Mouse (Mus musculus) heart, embryonic 14.5 days (tissue): ENCODE data around the gene Dnaja1. TPM values are rescaled to one million over a fixed set of nuclear protein-coding genes. Genes with fewer than 3 reads are reported as not detected.

Experiments
- ATAC-seq: fragments of 200-750 bp; cut with Nextera tagmentation; 2 replicates; pipeline ENCODE4 v1.8.0; 2017; ENCODE audit warnings: low read depth, moderate TSS enrichment; ENCODE audit not compliant: insufficient number of reproducible peaks, insufficient read depth, low FRiP score
- H3K27ac ChIP-seq, 2 experiments: fragments of 200-500 bp in 1 of 2; fragments of 300-500 bp in 1 of 2; sonication (generic) in 1 of 2; replicated peaks in 1 of 2; 2 replicates each; pipeline ENCODE4 v1.5.1; 2012 to 2014; ENCODE audit warnings: low read depth in 2 of 2, low read length in 2 of 2, control low read depth in 1 of 2, mild to moderate bottlenecking in 1 of 2, mixed read lengths in 1 of 2; ENCODE audit not compliant: control insufficient read depth in 1 of 2, insufficient read depth in 1 of 2
- H3K27me3 ChIP-seq: fragments of 300-500 bp; sonication (generic); 2 replicates; pipeline ENCODE4 v1.6.1; 2014; ENCODE audit warnings: mild to moderate bottlenecking, low read length, control low read depth; ENCODE audit not compliant: control insufficient read depth, insufficient read depth
- H3K36me3 ChIP-seq: fragments of 300-500 bp; sonication (generic); 2 replicates; pipeline ENCODE4 v1.6.1; 2014; ENCODE audit warnings: mild to moderate bottlenecking, control low read depth, low read length, mixed read lengths; ENCODE audit not compliant: control insufficient read depth, insufficient read depth
- H3K4me1 ChIP-seq, 2 experiments: fragments of 200-500 bp in 1 of 2; fragments of 300-500 bp in 1 of 2; sonication (generic) in 1 of 2; 2 replicates each; pipeline ENCODE4 v1.6.1; 2012 to 2014; ENCODE audit warnings: low read length in 2 of 2, control low read depth in 1 of 2, mixed read lengths in 1 of 2; ENCODE audit not compliant: control insufficient read depth in 2 of 2, insufficient read depth in 2 of 2
- H3K4me2 ChIP-seq: fragments of 300-500 bp; sonication (generic); 2 replicates; pipeline ENCODE4 v1.6.1; 2014; ENCODE audit warnings: mild to moderate bottlenecking, low read length
- H3K4me3 ChIP-seq, 2 experiments: fragments of 200-500 bp in 1 of 2; fragments of 300-500 bp in 1 of 2; sonication (generic) in 1 of 2; 2 replicates each; pipeline ENCODE4 v1.5.1; 2012 to 2014; ENCODE audit warnings: low read length in 2 of 2, mild to moderate bottlenecking in 2 of 2, control low read depth in 1 of 2, low read depth in 1 of 2, moderate library complexity in 1 of 2; ENCODE audit not compliant: control insufficient read depth in 1 of 2, insufficient read depth in 1 of 2
- H3K9ac ChIP-seq: fragments of 300-500 bp; sonication (generic); 2 replicates; pipeline ENCODE4 v1.6.1; 2014; ENCODE audit warnings: mild to moderate bottlenecking, low read length
- H3K9me3 ChIP-seq: fragments of 300-500 bp; sonication (generic); 2 replicates; pipeline ENCODE4 v1.6.1; 2016; ENCODE audit warnings: low read length, control low read depth; ENCODE audit not compliant: control insufficient read depth
- WGBS: fragments of 180-500 bp; shearing (Covaris S2); extraction: QIAGEN DNeasy Blood & Tissue Kit; methylation state at CpG from one replicate; pipeline ENCODE4 v1.1.7; 2014; 5-methylcytosine and 5-hydroxymethylcytosine counted together
- polyA plus RNA-seq: library from polyadenylated mRNA; unstranded; fragments of >200 nt; fragmentation: Nextera tagmentation; extraction: Ambion mirVana; gene quantifications from 2 replicates; pipeline ENCODE4 v1.2.1, GENCODE M21; 2014

Dnaja1 gene
- 218 and 239 TPM in 2 replicates for polyA plus RNA-seq

DNA sequence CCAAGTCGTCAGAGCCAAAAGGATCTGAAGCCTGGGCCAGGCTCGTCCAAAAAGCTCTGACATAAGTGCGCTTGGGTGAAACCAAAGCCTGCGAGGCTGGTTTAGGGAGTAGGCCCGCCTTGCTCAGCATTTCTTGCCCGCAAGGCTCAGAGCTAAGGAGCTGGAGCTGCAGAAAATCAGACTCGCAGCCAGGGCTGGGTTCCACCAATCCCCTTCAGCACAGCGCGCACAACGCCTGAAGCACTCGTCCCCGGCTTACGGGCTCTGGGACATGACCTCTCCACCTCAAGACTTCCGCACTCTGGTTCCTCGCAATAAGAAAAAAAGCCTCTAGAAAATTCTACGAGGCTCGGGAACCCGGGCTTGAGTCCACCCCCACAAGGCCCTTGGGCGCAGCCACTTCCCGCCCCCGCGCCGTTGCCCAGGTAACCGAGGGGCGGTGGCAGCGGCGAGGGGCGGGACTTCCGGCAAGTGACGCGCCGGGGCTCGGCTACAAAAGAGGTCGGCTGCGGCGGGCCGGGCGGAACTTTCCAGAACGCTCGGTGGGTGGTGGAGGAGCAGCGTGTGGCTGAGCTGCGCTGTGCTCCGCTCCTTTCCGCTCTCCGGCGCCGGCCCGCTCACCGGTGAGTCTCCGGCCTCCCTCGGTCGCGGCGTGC is at the start of gene Dnaja1:
Gene Dnaja1, plus strand, starts transcription at position 140 of the 656 bp plus-strand sequence.
- H3K4me1 ChIP-seq: peaks cover 5 to 22% of the 10 kb centered on the region in 2 experiments
- no peaks in the 10 kb centered on the region for H3K9me3 ChIP-seq
- under 1% methylated on average over 54 of the region's 54 CpGs for WGBS
- peak within 1 kb of the TSS; percentile 63 to 98 for H3K4me3 ChIP-seq
- no peaks in the 10 kb centered on the region for H3K27me3 ChIP-seq
- H3K4me2 ChIP-seq: peak within 1 kb of the TSS; percentile 89
- peak within 1 kb of the TSS; percentile 92 for H3K9ac ChIP-seq
- peak within 1 kb of the TSS; percentile 96 to 99 for H3K27ac ChIP-seq
- ATAC-seq: peak; percentile 89
- peaks cover 32% of the 10 kb centered on the region for H3K36me3 ChIP-seq

DNA sequence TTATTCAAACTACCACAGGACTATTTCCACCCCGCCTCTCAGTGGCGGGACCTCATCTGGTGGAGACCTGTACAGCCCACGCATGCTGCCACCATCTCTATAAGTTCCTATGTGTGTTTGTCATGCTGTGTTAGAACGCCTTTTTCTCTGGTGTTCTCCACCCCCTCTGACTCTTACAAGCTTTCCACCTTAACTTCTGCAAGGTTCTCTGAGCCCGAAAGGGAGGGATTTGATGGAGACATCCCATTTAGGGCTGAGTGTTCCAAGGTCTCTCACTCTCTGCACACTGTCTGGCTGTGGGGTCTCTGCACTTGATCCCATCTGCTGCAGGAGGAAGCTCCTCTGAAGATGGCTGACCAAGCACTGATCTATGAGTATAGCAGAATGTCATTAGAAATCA is 48.4 kb upstream of the Dnaja1 start:
- no peak overlapping the region for H3K4me2 ChIP-seq
- H3K27me3 ChIP-seq: no peaks in the 10 kb centered on the region
- no peak overlapping the region for H3K9ac ChIP-seq
- WGBS: 92% methylated on average over 5 of the region's 5 CpGs
- peaks cover 0 to 3% of the 10 kb centered on the region in 2 experiments; a peak in 1 of 4 replicates for H3K4me1 ChIP-seq
- no peak overlapping the region for H3K27ac ChIP-seq
- ATAC-seq: no peak
- H3K9me3 ChIP-seq: no peaks in the 10 kb centered on the region
- H3K4me3 ChIP-seq: no peak overlapping the region
- H3K36me3 ChIP-seq: no peaks in the 10 kb centered on the region

DNA sequence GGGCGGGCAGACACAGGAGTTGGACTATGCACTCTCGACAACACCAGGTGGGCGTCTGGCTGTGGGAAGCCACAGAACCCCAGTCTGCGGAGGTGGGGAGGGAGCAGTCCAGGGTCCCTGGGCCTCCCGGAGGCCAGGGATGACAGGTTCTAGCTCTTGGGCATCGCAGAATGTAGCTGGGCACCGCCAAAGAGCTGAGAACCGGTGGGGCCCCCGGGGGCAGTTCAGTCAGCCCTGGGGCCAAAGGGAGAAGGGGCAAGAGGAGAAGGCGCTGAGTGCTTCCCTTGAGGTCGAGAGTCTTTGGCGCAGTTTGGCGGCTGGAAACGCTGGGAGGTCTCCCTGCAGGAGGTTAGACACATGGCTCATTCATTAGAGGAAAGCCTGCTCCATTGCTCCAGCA is 45.6 kb upstream of the Dnaja1 start:
- WGBS: 18% methylated on average over 14 of the region's 14 CpGs
- ATAC-seq: no peak
- H3K27me3 ChIP-seq: no peaks in the 10 kb centered on the region
- no peak overlapping the region for H3K4me3 ChIP-seq
- H3K27ac ChIP-seq: no peak overlapping the region
- H3K9me3 ChIP-seq: no peaks in the 10 kb centered on the region
- H3K36me3 ChIP-seq: no peaks in the 10 kb centered on the region
- H3K4me2 ChIP-seq: peak overlapping the region; percentile 42
- H3K9ac ChIP-seq: no peak overlapping the region
- H3K4me1 ChIP-seq: peaks cover 0 to 3% of the 10 kb centered on the region in 2 experiments; a peak in 1 of 4 replicates

DNA sequence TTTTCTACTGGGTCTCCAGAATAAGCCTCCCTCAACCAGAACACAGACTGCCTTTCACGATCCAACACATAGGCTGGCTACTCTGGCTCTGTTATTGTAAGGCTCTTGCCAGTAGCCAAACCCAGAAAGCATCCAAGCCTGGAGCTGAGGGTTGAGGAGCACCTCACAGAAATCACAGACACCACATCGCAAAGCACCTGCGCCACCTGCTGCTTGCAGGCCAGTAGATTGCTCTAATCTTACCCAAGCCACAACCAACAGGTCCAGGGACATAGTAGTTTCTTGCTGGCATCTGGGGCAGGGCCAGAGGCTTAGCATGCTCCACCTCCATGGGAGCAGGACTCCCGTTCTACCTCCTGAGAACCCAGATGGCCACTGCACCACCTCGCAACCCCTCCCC is 44.8 kb upstream of the Dnaja1 start:
- no peak overlapping the region for H3K4me3 ChIP-seq
- no peaks in the 10 kb centered on the region for H3K36me3 ChIP-seq
- H3K27me3 ChIP-seq: no peaks in the 10 kb centered on the region
- H3K4me2 ChIP-seq: peak overlapping the region; percentile 42; the same call in 1 of the 2 replicates
- WGBS: 31% methylated on average over 5 of the region's 5 CpGs
- H3K9me3 ChIP-seq: no peaks in the 10 kb centered on the region
- peaks cover 0 to 3% of the 10 kb centered on the region in 2 experiments; a peak in 1 of 4 replicates for H3K4me1 ChIP-seq
- ATAC-seq: no peak
- no peak overlapping the region for H3K9ac ChIP-seq
- H3K27ac ChIP-seq: no peak overlapping the region

DNA sequence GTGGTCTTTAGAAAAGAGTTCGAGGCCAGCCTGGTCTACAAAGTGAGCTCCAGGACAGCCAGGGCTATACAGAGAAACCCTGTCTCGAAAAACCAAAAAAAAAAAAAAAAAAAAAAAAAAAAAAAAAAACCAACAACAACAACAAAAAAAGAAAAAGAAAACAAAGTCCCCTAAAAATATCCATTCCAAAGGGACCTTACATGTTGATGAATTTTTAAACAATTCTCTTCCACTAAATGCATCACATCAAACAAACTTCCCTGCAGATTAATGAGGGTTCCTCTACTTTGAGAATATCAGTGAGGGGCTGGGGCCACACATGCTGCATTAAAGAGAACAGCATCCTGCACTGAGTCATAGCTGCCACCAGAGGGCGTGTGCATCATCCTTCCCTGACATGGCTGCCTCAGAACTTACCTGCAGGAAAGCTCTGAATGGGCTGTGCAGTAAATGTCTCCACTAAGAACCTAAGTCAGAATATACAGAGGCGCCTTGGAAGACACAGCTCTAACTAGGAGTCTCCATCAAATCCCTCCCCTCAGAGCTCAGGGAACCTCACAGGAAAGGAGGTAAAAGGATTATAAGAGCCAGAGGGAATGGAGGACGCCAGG is 41.6 kb upstream of the Dnaja1 start:
- H3K4me2 ChIP-seq: no peak overlapping the region
- H3K36me3 ChIP-seq: peaks cover 8% of the 10 kb centered on the region; the same call in 1 of the 2 replicates
- no peak overlapping the region for H3K4me3 ChIP-seq
- H3K9me3 ChIP-seq: no peaks in the 10 kb centered on the region
- no peak for ATAC-seq
- H3K9ac ChIP-seq: no peak overlapping the region
- WGBS: 42% methylated on average over 5 of the region's 5 CpGs
- H3K27ac ChIP-seq: no peak overlapping the region
- no peaks in the 10 kb centered on the region for H3K27me3 ChIP-seq
- H3K4me1 ChIP-seq: peaks cover 0 to 3% of the 10 kb centered on the region in 2 experiments; a peak in 1 of 4 replicates

DNA sequence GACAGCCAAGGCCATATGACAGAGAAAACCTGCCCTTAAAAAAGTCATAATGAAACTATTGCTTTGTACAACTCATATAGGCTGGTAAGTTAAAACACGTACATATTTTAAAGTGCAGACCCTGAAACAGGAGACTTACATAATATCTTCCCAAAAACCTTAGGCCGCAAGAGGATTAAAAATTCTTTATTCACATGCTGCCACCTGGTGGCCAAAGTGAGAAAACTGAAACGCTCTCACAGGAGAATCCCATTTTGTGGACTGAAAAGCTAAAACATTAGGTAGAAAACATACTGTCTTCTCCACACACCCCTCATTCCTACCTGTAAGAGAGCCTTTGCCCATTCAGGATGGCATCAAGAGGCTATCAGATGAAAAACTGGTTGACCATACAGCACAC is 40.0 kb upstream of the Dnaja1 start:
- Histone ChIP-seq H3K9me3 (no peaks in the 10 kb centered on the region), H3K4me1 (no peaks in the 10 kb centered on the region; a peak in 1 of 4 replicates), H3K4me2 (no peak overlapping the region), H3K27me3 (no peaks in the 10 kb centered on the region), H3K27ac (no peak overlapping the region), H3K9ac (no peak overlapping the region), H3K4me3 (no peak overlapping the region), H3K36me3 (peaks cover 20% of the 10 kb centered on the region)
- 19% methylated on average over 3 of the region's 3 CpGs for WGBS
- no peak for ATAC-seq

DNA sequence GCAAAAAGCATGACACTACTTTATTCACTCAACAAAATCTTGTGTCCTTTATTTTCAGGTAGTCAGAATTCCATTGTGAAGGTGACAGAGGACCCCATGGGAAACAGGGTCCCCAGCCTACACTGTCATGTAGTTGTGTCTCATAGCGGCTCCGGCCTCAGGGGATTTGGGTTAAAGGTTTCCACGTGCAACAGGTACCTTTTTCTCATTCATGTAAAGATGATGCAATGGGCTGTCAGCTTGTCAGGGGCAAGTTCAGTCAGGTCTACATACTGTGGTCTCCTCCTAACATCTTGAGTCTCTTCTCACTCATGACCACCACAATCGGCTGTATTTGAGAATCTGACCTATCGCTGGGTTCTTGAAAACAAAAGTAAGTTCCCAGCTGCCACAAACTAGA is 39.6 kb upstream of the Dnaja1 start:
- Histone ChIP-seq H3K4me3 (no peak overlapping the region), H3K27me3 (no peaks in the 10 kb centered on the region), H3K9ac (no peak overlapping the region), H3K27ac (no peak overlapping the region), H3K4me1 (no peaks in the 10 kb centered on the region), H3K36me3 (peaks cover 23% of the 10 kb centered on the region), H3K9me3 (no peaks in the 10 kb centered on the region), H3K4me2 (no peak overlapping the region)
- no peak for ATAC-seq
- WGBS: 87% methylated on average over 5 of the region's 5 CpGs
